Comparison of ENCODE assay signal across 8 mouse cellular contexts in genomic region chrX:94235601-94236000, GRCm38 (mm10). TPM values are rescaled to one million over a fixed set of nuclear protein-coding genes. Genes with fewer than 3 reads are reported as not detected.
A peak's percentile ranks its signal among the peaks of the same experiment; 100 is the strongest.
DNase-seq lines count a peak whose midpoint lies in the region; ATAC-seq and TF ChIP-seq lines count a peak whose summit lies in the region.

No protein-coding gene starts in this region.

- peak; percentile 9 for DNase-seq in embryo, embryonic 10.5 days (ENCODE audit: low spot score)
- DNase-seq in embryo, embryonic 10 days (ENCODE audit: low spot score): no peak
- DNase-seq in spleen, adult 2 months (ENCODE audit: low read depth in 1 of 2, low spot score in 2 of 2): peak in 1 of 2 experiments; percentile 7
- no peak for DNase-seq in spleen, postnatal 36 days (ENCODE audit: low spot score in 2 of 2)
- peak; percentile 16 for DNase-seq in neural tube, embryonic 10.5 days (ENCODE audit: extremely low spot score, low spot score)
- DNase-seq in spleen, postnatal 4 days (ENCODE audit: low spot score in 2 of 2): no peak
- DNase-seq in cerebellum, adult 8-10 months: no peak

- no peak for TF ChIP-seq CTCF in spleen, adult 2 months (IDR thresholded peaks at IDR 0.05; ENCODE audit: extremely low read depth, insufficient read depth, insufficient read length, insufficient replicate concordance)

- no peaks in the 10 kb centered on the region for H3K4me1 ChIP-seq in spleen, adult 2 months (ENCODE audit: control insufficient read depth, insufficient read depth, insufficient read length)
- no peaks in the 10 kb centered on the region for H3K4me1 ChIP-seq in intestine, embryonic 15.5 days (replicated peaks)

- H3K9me3 ChIP-seq in intestine, embryonic 15.5 days: no peaks in the 10 kb centered on the region

- no peak overlapping the region for H3K27ac ChIP-seq in spleen, adult 2 months (ENCODE audit: insufficient read depth, low read length)
- H3K27ac ChIP-seq in intestine, embryonic 15.5 days: no peak overlapping the region

- H3K9ac ChIP-seq in intestine, embryonic 15.5 days: no peak overlapping the region

- TF ChIP-seq POLR2A in spleen, adult 2 months (IDR thresholded peaks at IDR 0.05; ENCODE audit: low read depth, low read length): no peak

- ATAC-seq in intestine, embryonic 15.5 days: no peak

- 34% methylated on average over 12 of the region's 12 CpGs for WGBS in spleen, adult 2 months
- 25% methylated on average over 12 of the region's 12 CpGs for WGBS in intestine, embryonic 15.5 days

- peak overlapping the region; percentile 53 for H3K4me2 ChIP-seq in intestine, embryonic 15.5 days (replicated peaks)

- no peaks in the 10 kb centered on the region for H3K27me3 ChIP-seq in spleen, adult 2 months (ENCODE audit: control insufficient read depth, insufficient read depth, low read length)
- H3K27me3 ChIP-seq in intestine, embryonic 15.5 days (replicated peaks): peaks cover 12% of the 10 kb centered on the region; the same call in 1 of the 2 replicates

- peak overlapping the region; percentile 73 for H3K4me3 ChIP-seq in spleen, adult 2 months (ENCODE audit: extremely low read depth, insufficient read depth, insufficient read length)
- H3K4me3 ChIP-seq in intestine, embryonic 15.5 days (replicated peaks): peak overlapping the region; percentile 65

- no peaks in the 10 kb centered on the region; the same call in 1 of the 2 replicates for H3K36me3 ChIP-seq in spleen, adult 2 months (ENCODE audit: control insufficient read depth, insufficient read depth, low read length)
- H3K36me3 ChIP-seq in intestine, embryonic 15.5 days: no peaks in the 10 kb centered on the region

RNA-seq across cellular contexts. Expression of gene Klhl15, which starts 1.2 kb away (rescaled TPM):
- polyA plus RNA-seq in spleen, adult 2 months (2012; rRNA removed): 4.2 and 10.8 TPM in 2 replicates
- 6.0 and 6.6 TPM in 2 replicates for polyA plus RNA-seq in intestine, embryonic 15.5 days (2015; fragmentation: Nextera tagmentation; extraction: Ambion mirVana)

RNA-seq across cellular contexts. Expression of gene Eif2s3x, which starts 22.9 kb away (rescaled TPM):
- polyA plus RNA-seq in spleen, adult 2 months (2012; rRNA removed): 23.6 and 23.7 TPM in 2 replicates
- polyA plus RNA-seq in intestine, embryonic 15.5 days (2015; fragmentation: Nextera tagmentation; extraction: Ambion mirVana): 64.5 and 70.6 TPM in 2 replicates

Comparison
In these comparisons a context has a peak if more than half of its experiments do, and no peak if none do; other contexts are left out.
1. DNase-seq: peak in embryo, embryonic 10.5 days (single experiment) and neural tube, embryonic 10.5 days (single experiment); none in embryo, embryonic 10 days (single experiment), spleen, postnatal 36 days (0 of 2), spleen, postnatal 4 days (0 of 2) and cerebellum, adult 8-10 months (single experiment).